Mouse (Mus musculus): ENCODE measurements around the gene 1700018G05Rik.
"Not testable (repeated sequence)": the region's sequence is repeated elsewhere in the genome, so short reads cannot be mapped to it uniquely, and the experiment has no call there.

Gene 1700018G05Rik

GRCm38 (mm10) chrX:102928072-102928471 lies at the start of gene 1700018G05Rik:
1700018G05Rik (plus strand) TSS chrX:102928372.
- DNase-seq: not testable (repeated sequence)

DNA sequence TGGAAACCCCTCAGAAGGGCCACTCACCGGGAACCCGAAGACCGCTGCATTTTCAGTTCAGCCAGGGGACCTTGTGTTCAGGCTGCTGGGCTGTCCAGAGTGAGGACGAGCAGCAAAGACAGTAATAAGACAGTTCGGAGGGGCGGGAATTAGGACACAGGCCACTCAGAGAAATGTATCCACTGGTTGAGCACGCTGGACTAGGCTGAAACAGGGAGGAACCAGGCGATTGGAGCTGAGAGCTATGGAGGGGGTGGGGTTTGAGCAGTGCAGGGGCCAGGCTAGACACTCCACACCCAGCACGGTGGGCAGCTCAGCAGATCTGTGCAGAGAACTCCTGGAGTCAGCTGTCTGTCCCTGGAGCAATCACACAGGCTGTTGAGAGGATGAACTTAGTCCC lies 19.6 kb upstream of the 1700018G05Rik start, which contains the start of the genes Dmrtc1a and 1700011M02Rik:
Gene Dmrtc1a (minus strand): TSS at position 101 of the 400 bp plus-strand sequence.
Gene 1700011M02Rik (plus strand): TSS at position 319 of the 400 bp plus-strand sequence.
- DNase-seq: not testable (repeated sequence)

DNA sequence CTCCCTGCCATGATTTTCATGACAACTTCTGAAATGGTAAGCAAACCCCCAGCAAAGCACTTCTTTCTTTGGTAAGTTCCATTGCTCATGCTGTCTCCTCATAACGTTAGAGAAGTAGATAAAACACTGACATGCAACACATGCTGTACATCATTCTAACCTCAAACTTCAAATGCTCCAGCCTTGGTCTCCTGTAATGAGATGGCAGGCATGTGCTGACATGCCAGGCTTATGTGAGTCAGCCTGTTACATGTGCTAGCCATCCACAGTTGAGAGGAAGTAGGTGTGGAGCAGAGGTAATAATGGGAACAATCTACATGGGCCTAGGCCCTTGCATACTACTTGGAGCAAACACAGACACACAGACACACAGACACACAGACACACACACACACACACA lies 13.3 kb upstream of the 1700018G05Rik start:
- not testable (repeated sequence) for DNase-seq

- DNase-seq: peak; percentile 17
These were observed 1.5 kb upstream of the 1700018G05Rik start for GRCm38 (mm10) chrX:102926707-102927106.

- peak; percentile 19 for DNase-seq
These were observed 4.9 kb downstream of the 1700018G05Rik start for GRCm38 (mm10) chrX:102932992-102933570.

DNA sequence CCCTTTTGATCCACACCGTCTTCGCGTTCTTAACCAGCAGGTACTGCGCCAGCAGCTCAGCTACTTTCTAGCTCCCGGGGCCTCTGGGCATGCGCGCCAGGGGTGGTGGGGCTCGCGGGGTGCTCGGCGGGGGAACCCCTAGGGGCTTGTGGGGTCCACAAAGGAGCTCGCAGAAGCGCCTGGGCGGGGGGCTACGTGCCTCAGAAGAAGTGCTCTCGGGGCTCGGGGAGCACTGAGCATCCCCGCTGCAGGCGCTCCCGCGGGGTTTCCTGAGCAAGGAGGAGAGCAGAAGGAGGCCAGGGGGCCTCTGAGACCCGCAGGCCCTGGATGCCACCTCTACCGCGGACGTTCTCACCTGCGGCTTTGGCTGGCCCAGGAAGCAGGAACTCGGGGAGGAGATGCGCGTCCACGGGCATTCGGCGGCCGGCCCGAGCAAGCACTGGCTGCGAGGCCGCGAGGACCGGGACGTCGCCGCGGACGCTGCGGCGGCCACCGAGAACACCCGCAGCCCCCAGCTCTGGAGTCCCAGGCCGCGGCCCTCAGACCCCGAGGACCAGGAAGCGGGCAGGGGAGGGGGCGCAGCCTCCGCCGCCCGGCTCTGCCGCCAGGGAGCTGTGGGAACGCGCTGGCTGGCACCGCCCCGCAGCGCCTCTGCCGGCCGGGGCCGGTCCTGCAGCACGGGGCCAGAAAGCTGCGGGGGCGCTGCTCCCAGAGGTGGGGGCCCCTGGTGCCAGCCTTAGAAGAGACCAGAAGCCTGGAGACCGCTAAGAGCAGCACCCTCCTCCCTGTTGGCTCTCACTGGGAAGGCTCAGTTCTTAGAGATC lies 5.6 kb downstream of the 1700018G05Rik start:
- DNase-seq: peak; percentile 61

DNA sequence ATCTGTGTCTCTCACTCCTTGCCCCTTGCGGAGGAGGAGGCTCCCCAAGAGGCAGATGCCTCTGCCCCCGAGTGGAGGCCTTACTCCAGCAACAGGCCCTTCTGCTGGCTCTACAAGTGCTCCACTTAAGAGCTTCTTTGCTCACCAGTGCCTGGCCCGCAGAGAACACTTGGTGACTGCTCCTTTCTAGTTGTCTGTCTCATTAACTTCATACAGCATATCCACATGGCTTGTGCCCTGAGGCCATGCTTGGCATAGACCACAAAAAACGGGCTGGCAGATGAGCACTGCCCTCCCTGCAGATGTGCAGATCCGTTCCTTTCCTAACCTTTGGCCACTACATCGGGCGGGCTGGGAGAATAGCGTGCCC lies 6.2 kb downstream of the 1700018G05Rik start:
- DNase-seq: no peak

- DNase-seq: no peak
These were observed 8.6 kb downstream of the 1700018G05Rik start for GRCm38 (mm10) chrX:102936743-102937142.

- not testable (repeated sequence) for DNase-seq
These were observed 22.0 kb downstream of the 1700018G05Rik start for GRCm38 (mm10) chrX:102950136-102950535.

GRCm38 (mm10) chrX:102958917-102959316 lies 30.7 kb downstream of the 1700018G05Rik start:
- peak; percentile 55 for DNase-seq

- DNase-seq: no peak
These were observed 32.4 kb downstream of the 1700018G05Rik start for GRCm38 (mm10) chrX:102960581-102960980.
